Mouse (Mus musculus) intestine, postnatal 0 days (tissue): ENCODE data around the gene Col1a1. TPM values are rescaled to one million over a fixed set of nuclear protein-coding genes. Genes with fewer than 3 reads are reported as not detected.

Experiments used
- ATAC-seq: fragments of 200-750 bp; cut with Nextera tagmentation; 2 replicates; pipeline ENCODE4 v1.8.0; 2017; ENCODE audit warnings: mild to moderate bottlenecking, moderate TSS enrichment, moderate library complexity
- H3K27ac ChIP-seq: fragments of 300-500 bp; sonication (generic); 2 replicates; pipeline ENCODE4 v1.5.1; 2014; ENCODE audit warnings: mild to moderate bottlenecking, low read depth, low read length, moderate library complexity
- H3K27me3 ChIP-seq: fragments of 300-500 bp; sonication (generic); replicated peaks from 2 replicates; pipeline ENCODE4 v1.6.1; 2014; ENCODE audit warnings: low read length, mixed read lengths; ENCODE audit not compliant: control insufficient read depth, insufficient read depth
- H3K36me3 ChIP-seq: fragments of 300-500 bp; sonication (generic); 2 replicates; pipeline ENCODE4 v1.6.1; 2014; ENCODE audit warnings: mild to moderate bottlenecking, moderate library complexity; ENCODE audit not compliant: control insufficient read depth, insufficient read depth
- H3K4me1 ChIP-seq: fragments of 300-500 bp; sonication (generic); replicated peaks from 2 replicates; pipeline ENCODE4 v1.6.1; 2014; ENCODE audit warnings: antibody characterized with exemption, low read length, mixed read lengths; ENCODE audit not compliant: control insufficient read depth, insufficient read depth
- H3K4me2 ChIP-seq: fragments of 300-500 bp; sonication (generic); replicated peaks from 2 replicates; pipeline ENCODE4 v1.6.1; 2014; ENCODE audit warnings: low read depth, mild to moderate bottlenecking, moderate library complexity
- H3K4me3 ChIP-seq: fragments of 300-500 bp; sonication (generic); 2 replicates; pipeline ENCODE4 v1.5.1; 2014; ENCODE audit warnings: low read depth, low read length
- H3K9ac ChIP-seq: fragments of 300-500 bp; sonication (generic); 2 replicates; pipeline ENCODE4 v1.6.1; 2014; ENCODE audit warnings: mild to moderate bottlenecking, low read depth, low read length
- H3K9me3 ChIP-seq: fragments of 300-500 bp; sonication (generic); 2 replicates; pipeline ENCODE4 v1.6.1; 2016; ENCODE audit warnings: mixed run types; ENCODE audit not compliant: control insufficient read depth
- CTCF ChIP-seq: sonication (generic); IDR thresholded peaks from 2 replicates; pipeline ENCODE4 v1.5.1; 2016; ENCODE audit warnings: low read depth, mild to moderate bottlenecking, control low read depth, antibody characterized with exemption, moderate library complexity
- WGBS: fragments of 180-500 bp; shearing (Covaris S2); extraction: QIAGEN DNeasy Blood & Tissue Kit; methylation state at CpG from one replicate; pipeline ENCODE4 v1.1.7; 2014; 5-methylcytosine and 5-hydroxymethylcytosine counted together
- polyA plus RNA-seq: library from polyadenylated mRNA; unstranded; fragments of >200 nt; fragmentation: Nextera tagmentation; extraction: Ambion mirVana; gene quantifications from 2 replicates; pipeline ENCODE4 v1.2.1, GENCODE M21; 2015

Gene Col1a1
- polyA plus RNA-seq, 1 experiment from 2014 or later = 338 TPM

- Histone ChIP-seq H3K27ac (peak overlapping the region; percentile 54; the same call in 1 of the 2 replicates), H3K36me3 (no peaks in the 10 kb centered on the region), H3K4me2 (peak overlapping the region; percentile 30; the same call in 1 of the 2 replicates), H3K4me1 (peaks cover under 1% of the 10 kb centered on the region; the same call in 1 of the 2 replicates), H3K4me3 (no peak overlapping the region), H3K27me3 (peaks cover 15% of the 10 kb centered on the region), H3K9ac (no peak overlapping the region), H3K9me3 (no peaks in the 10 kb centered on the region)
- TF ChIP-seq CTCF = no peak
- 30% methylated on average over 8 of the region's 8 CpGs for WGBS
- no peak for ATAC-seq
Observed at GRCm38 (mm10) chr11:94933584-94933983, 2.4 kb upstream of the Col1a1 start.

GRCm38 (mm10) chr11:94934526-94934925 lies 1.5 kb upstream of the Col1a1 start:
- no peak for ATAC-seq
- 24% methylated on average over 11 of the region's 11 CpGs for WGBS
- H3K4me3 ChIP-seq = no peak overlapping the region
- TF ChIP-seq CTCF = no peak
- no peaks in the 10 kb centered on the region for H3K9me3 ChIP-seq
- peaks cover 23% of the 10 kb centered on the region for H3K27me3 ChIP-seq
- peak overlapping the region; percentile 30; the same call in 1 of the 2 replicates for H3K4me2 ChIP-seq
- H3K36me3 ChIP-seq = no peaks in the 10 kb centered on the region
- H3K27ac ChIP-seq = 0 out of 2 replicates have a peak overlapping the region, but pooled peaks have one; percentile 54
- H3K9ac ChIP-seq = no peak overlapping the region
- no peaks in the 10 kb centered on the region for H3K4me1 ChIP-seq

GRCm38 (mm10) chr11:94936851-94937295 lies 849 bp downstream of the Col1a1 start:
- H3K4me1 ChIP-seq = no peaks in the 10 kb centered on the region
- peak; percentile 90 for TF ChIP-seq CTCF
- H3K9ac ChIP-seq = peak overlapping the region; percentile 49; the same call in 1 of the 2 replicates
- peak overlapping the region; percentile 46 for H3K4me3 ChIP-seq
- H3K4me2 ChIP-seq = peak overlapping the region; percentile 69
- peaks cover 12% of the 10 kb centered on the region; the same call in 1 of the 2 replicates for H3K36me3 ChIP-seq
- WGBS = under 1% methylated on average over 15 of the region's 17 CpGs
- ATAC-seq = peak; percentile 63
- peak overlapping the region; percentile 61; the same call in 1 of the 2 replicates for H3K27ac ChIP-seq
- H3K9me3 ChIP-seq = no peaks in the 10 kb centered on the region
- peaks cover 38% of the 10 kb centered on the region for H3K27me3 ChIP-seq

- peak overlapping the region; percentile 69 for H3K4me2 ChIP-seq
- H3K9me3 ChIP-seq = no peaks in the 10 kb centered on the region
- ATAC-seq = peak; percentile 35
- H3K27me3 ChIP-seq = peaks cover 38% of the 10 kb centered on the region
- under 1% methylated on average over 18 of the region's 18 CpGs for WGBS
- no peak for TF ChIP-seq CTCF
- no peaks in the 10 kb centered on the region for H3K4me1 ChIP-seq
- 0 out of 2 replicates have a peak overlapping the region, but pooled peaks have one; percentile 26 for H3K9ac ChIP-seq
- peak overlapping the region; percentile 15; the same call in 1 of the 2 replicates for H3K27ac ChIP-seq
- H3K4me3 ChIP-seq = peak overlapping the region; percentile 46
- peaks cover 13% of the 10 kb centered on the region; the same call in 1 of the 2 replicates for H3K36me3 ChIP-seq
Observed at GRCm38 (mm10) chr11:94937335-94937781, 1.3 kb downstream of the Col1a1 start.

GRCm38 (mm10) chr11:94937787-94938186 lies 1.8 kb downstream of the Col1a1 start:
- 2% methylated on average over 15 of the region's 15 CpGs for WGBS
- no peak for TF ChIP-seq CTCF
- ATAC-seq = no peak
- Histone ChIP-seq H3K27me3 (peaks cover 38% of the 10 kb centered on the region), H3K9ac (0 out of 2 replicates have a peak overlapping the region, but pooled peaks have one; percentile 26), H3K4me2 (peak overlapping the region; percentile 69), H3K27ac (peak overlapping the region; percentile 15; the same call in 1 of the 2 replicates), H3K9me3 (no peaks in the 10 kb centered on the region), H3K36me3 (peaks cover 13% of the 10 kb centered on the region; the same call in 1 of the 2 replicates), H3K4me3 (peak overlapping the region; percentile 46), H3K4me1 (no peaks in the 10 kb centered on the region)

- Histone ChIP-seq H3K36me3 (peaks cover 13% of the 10 kb centered on the region; the same call in 1 of the 2 replicates), H3K27me3 (peaks cover 35% of the 10 kb centered on the region), H3K9me3 (no peaks in the 10 kb centered on the region), H3K9ac (no peak overlapping the region), H3K4me3 (peak overlapping the region; percentile 46), H3K4me2 (peak overlapping the region; percentile 69), H3K4me1 (no peaks in the 10 kb centered on the region), H3K27ac (no peak overlapping the region)
- WGBS = 22% methylated on average over 9 of the region's 9 CpGs
- ATAC-seq = no peak
- no peak for TF ChIP-seq CTCF
Observed at GRCm38 (mm10) chr11:94938296-94938695, 2.3 kb downstream of the Col1a1 start.
